19 mouse cellular contexts compared by ENCODE assay signal in the genomic region with DNA sequence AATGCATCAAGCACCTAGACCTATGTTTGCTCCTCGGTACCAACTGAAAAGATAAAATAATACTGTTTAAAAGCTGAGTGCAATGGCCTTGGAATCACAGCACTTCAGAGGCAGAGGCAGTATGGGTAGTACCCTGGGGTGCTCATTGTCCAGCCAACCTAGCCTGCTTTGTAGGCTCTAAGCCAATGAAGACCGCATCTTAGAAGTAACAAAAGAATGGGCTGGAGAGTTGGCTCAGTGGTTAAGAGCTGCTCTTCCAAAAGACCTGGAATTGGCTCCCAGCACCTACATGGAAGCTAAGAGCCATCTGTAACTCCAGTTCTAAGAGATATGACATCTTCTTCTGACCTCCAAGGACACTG.
DNase-seq lines count a peak whose midpoint lies in the region; ATAC-seq and TF ChIP-seq lines count a peak whose summit lies in the region.
"Had no signal": no experiment of that assay in that cellular context is flagged by ENCODE, and none has a peak within 500 bp of the region (broad histone marks: within the 10 kb centered on the region; RNA-seq: fewer than 3 reads in every experiment).

No protein-coding gene starts in this region.

- no peak overlapping the region for H3K4me3 ChIP-seq in heart, embryonic 11.5 days (ENCODE audit: low read depth, low read length)
- H3K4me3 ChIP-seq in hindbrain, embryonic 16.5 days (ENCODE audit: low read length): no peak overlapping the region
- no peak overlapping the region for H3K4me3 ChIP-seq in hindbrain, embryonic 11.5 days (ENCODE audit: low read depth, low read length)
- no peak overlapping the region for H3K4me3 ChIP-seq in lung, embryonic 15.5 days
- H3K4me3 ChIP-seq in myocyte: no peak overlapping the region
- H3K4me3 ChIP-seq: embryonic facial prominence, embryonic 13.5 days; forebrain, embryonic 15.5 days; limb, embryonic 13.5 days; liver, embryonic 13.5 days had no signal

- H3ac ChIP-seq in myocyte (ENCODE audit: control insufficient read depth, insufficient read length): no peak overlapping the region

- no peak for TF ChIP-seq POLR2A in myocyte (IDR thresholded peaks at IDR 0.05; ENCODE audit: insufficient read length, low read depth)

- H3K79me2 ChIP-seq in myocyte (ENCODE audit: control insufficient read depth, insufficient read depth): no peaks in the 10 kb centered on the region

- no peak for ATAC-seq in heart, embryonic 11.5 days (replicated peaks; ENCODE audit: insufficient number of reproducible peaks, low FRiP score, low TSS enrichment)
- peak; percentile 52; the same call in 1 of the 2 replicates for ATAC-seq in hindbrain, embryonic 16.5 days
- no peak for ATAC-seq in hindbrain, embryonic 11.5 days (ENCODE audit: low FRiP score)
- no peak for ATAC-seq in lung, embryonic 15.5 days (ENCODE audit: borderline replicate concordance, extremely low read depth, low FRiP score, low TSS enrichment)
- ATAC-seq: forebrain, embryonic 15.5 days; inflammation-experienced regulatory T-cells, adult 6 months had no signal

- H3K4me2 ChIP-seq in heart, embryonic 11.5 days: peak overlapping the region; percentile 23
- no peak overlapping the region for H3K4me2 ChIP-seq in hindbrain, embryonic 16.5 days (ENCODE audit: low read length)
- H3K4me2 ChIP-seq in hindbrain, embryonic 11.5 days (replicated peaks; ENCODE audit: low read depth, low read length): no peak overlapping the region
- H3K4me2 ChIP-seq in lung, embryonic 15.5 days: 0 out of 2 replicates have a peak overlapping the region, but pooled peaks have one; percentile 11
- H3K4me2 ChIP-seq in myocyte (ENCODE audit: low read depth): peak overlapping the region; percentile 67
- H3K4me2 ChIP-seq: embryonic facial prominence, embryonic 13.5 days; forebrain, embryonic 15.5 days; limb, embryonic 13.5 days; liver, embryonic 13.5 days had no signal

- H3K4me1 ChIP-seq in heart, embryonic 11.5 days (ENCODE audit: control insufficient read depth, insufficient read depth, low read length): peaks cover 14% of the 10 kb centered on the region
- no peaks in the 10 kb centered on the region for H3K4me1 ChIP-seq in hindbrain, embryonic 16.5 days (ENCODE audit: control insufficient read depth, insufficient read depth, low read depth, low read length)
- H3K4me1 ChIP-seq in hindbrain, embryonic 11.5 days (replicated peaks; ENCODE audit: control insufficient read depth, insufficient read depth, low read length): no peaks in the 10 kb centered on the region
- H3K4me1 ChIP-seq in lung, embryonic 15.5 days: peaks cover 32% of the 10 kb centered on the region
- H3K4me1 ChIP-seq: limb, embryonic 13.5 days; liver, embryonic 13.5 days had no signal

- H3K36me3 ChIP-seq in heart, embryonic 11.5 days (ENCODE audit: control insufficient read depth, insufficient read depth, low read length): no peaks in the 10 kb centered on the region
- H3K36me3 ChIP-seq in hindbrain, embryonic 16.5 days (ENCODE audit: control insufficient read depth, insufficient read depth, low read length): no peaks in the 10 kb centered on the region
- H3K36me3 ChIP-seq in hindbrain, embryonic 11.5 days (ENCODE audit: control insufficient read depth, insufficient read depth, low read length): no peaks in the 10 kb centered on the region
- no peaks in the 10 kb centered on the region for H3K36me3 ChIP-seq in lung, embryonic 15.5 days
- no peaks in the 10 kb centered on the region for H3K36me3 ChIP-seq in myocyte (ENCODE audit: control insufficient read depth, insufficient read depth)
- H3K36me3 ChIP-seq: embryonic facial prominence, embryonic 13.5 days; forebrain, embryonic 15.5 days; limb, embryonic 13.5 days; liver, embryonic 13.5 days had no signal

- WGBS in heart, embryonic 11.5 days (ENCODE audit: insufficient replicate concordance): 48% methylated on average over 2 of the region's 2 CpGs
- 64% methylated on average over 2 of the region's 2 CpGs for WGBS in hindbrain, embryonic 16.5 days
- WGBS in hindbrain, embryonic 11.5 days: 83% methylated on average over 2 of the region's 2 CpGs
- 38% methylated on average over 2 of the region's 2 CpGs for WGBS in lung, embryonic 15.5 days

- no peak overlapping the region; the same call in 1 of the 2 replicates for H3K9ac ChIP-seq in heart, embryonic 11.5 days (ENCODE audit: low read depth, low read length)
- H3K9ac ChIP-seq in hindbrain, embryonic 16.5 days (ENCODE audit: low read depth, low read length): no peak overlapping the region
- no peak overlapping the region for H3K9ac ChIP-seq in hindbrain, embryonic 11.5 days (ENCODE audit: low read depth, low read length)
- no peak overlapping the region for H3K9ac ChIP-seq in lung, embryonic 15.5 days
- H3K9ac ChIP-seq: embryonic facial prominence, embryonic 13.5 days; forebrain, embryonic 15.5 days; limb, embryonic 13.5 days; liver, embryonic 13.5 days had no signal

- H3K27me3 ChIP-seq in heart, embryonic 11.5 days (ENCODE audit: control insufficient read depth, insufficient read depth, low read length): no peaks in the 10 kb centered on the region
- H3K27me3 ChIP-seq in hindbrain, embryonic 16.5 days (replicated peaks; ENCODE audit: control insufficient read depth, insufficient read depth, low read length): no peaks in the 10 kb centered on the region
- no peaks in the 10 kb centered on the region for H3K27me3 ChIP-seq in hindbrain, embryonic 11.5 days (ENCODE audit: control insufficient read depth, insufficient read depth, low read length)
- H3K27me3 ChIP-seq in lung, embryonic 15.5 days: no peaks in the 10 kb centered on the region
- no peaks in the 10 kb centered on the region for H3K27me3 ChIP-seq in myocyte (ENCODE audit: control insufficient read depth, insufficient read depth, insufficient read length)
- H3K27me3 ChIP-seq: embryonic facial prominence, embryonic 13.5 days; forebrain, embryonic 15.5 days; limb, embryonic 13.5 days; liver, embryonic 13.5 days had no signal

- peak overlapping the region; percentile 68 for H3K27ac ChIP-seq in heart, embryonic 11.5 days (ENCODE audit: low read depth, low read length)
- peak overlapping the region; percentile 45 for H3K27ac ChIP-seq in hindbrain, embryonic 16.5 days (ENCODE audit: low read depth, low read length)
- no peak overlapping the region for H3K27ac ChIP-seq in hindbrain, embryonic 11.5 days (ENCODE audit: low read depth, low read length)
- H3K27ac ChIP-seq in lung, embryonic 15.5 days: peak overlapping the region; percentile 86
- H3K27ac ChIP-seq: embryonic facial prominence, embryonic 13.5 days; kidney, postnatal 0 days; limb, embryonic 13.5 days; liver, embryonic 13.5 days had no signal

- H3K9me3 ChIP-seq in heart, embryonic 11.5 days (replicated peaks; ENCODE audit: control insufficient read depth, low read length): no peaks in the 10 kb centered on the region
- no peaks in the 10 kb centered on the region for H3K9me3 ChIP-seq in hindbrain, embryonic 16.5 days (ENCODE audit: control insufficient read depth, low read length)
- H3K9me3 ChIP-seq in hindbrain, embryonic 11.5 days (ENCODE audit: control insufficient read depth, low read length): no peaks in the 10 kb centered on the region
- no peaks in the 10 kb centered on the region for H3K9me3 ChIP-seq in lung, embryonic 15.5 days
- H3K9me3 ChIP-seq: embryonic facial prominence, embryonic 13.5 days; forebrain, embryonic 15.5 days; liver, embryonic 13.5 days had no signal

- DNase-seq in heart, adult 18-20 months: no peak
- DNase-seq in hindbrain, embryonic 11.5 days (ENCODE audit: low spot score): no peak
- DNase-seq in lung, postnatal 36 days: no peak
- no peak for DNase-seq in embryo, embryonic 10.5 days (ENCODE audit: low spot score)
- DNase-seq: adrenal gland, postnatal 36 days; B cell, adult 2 months; gastrocnemius, postnatal 25 days; liver, embryonic 13.5 days; retina, postnatal 1 day; thymus, postnatal 36 days had no signal

TF ChIP-seq in myocyte, 11 proteins besides CTCF, POLR2A, EP300 and RAD21:
- no peak for TF ChIP-seq TCF12 (IDR thresholded peaks at IDR 0.05; ENCODE audit: insufficient read depth, poor library complexity, severe bottlenecking)
- TF ChIP-seq USF1 (IDR thresholded peaks at IDR 0.05; ENCODE audit: low read depth): no peak
- TF ChIP-seq POLR2AphosphoS2 (IDR thresholded peaks at IDR 0.05; ENCODE audit: insufficient read length, low read depth): no peak
- TF ChIP-seq E2F4 (IDR thresholded peaks at IDR 0.05; ENCODE audit: insufficient read depth): no peak
- no peak for TF ChIP-seq MYOD1 (IDR thresholded peaks at IDR 0.05; ENCODE audit: control insufficient read depth in 1 of 3, insufficient read length in 2 of 3, low read depth in 2 of 3)
- no peak for TF ChIP-seq MYOG (IDR thresholded peaks at IDR 0.05; ENCODE audit: control insufficient read depth in 1 of 3, insufficient read depth in 1 of 3, insufficient read length in 2 of 3, low read depth in 2 of 3)
- TF ChIP-seq SRF (IDR thresholded peaks at IDR 0.05; ENCODE audit: control insufficient read depth, insufficient read length, low read depth): no peak
TF ChIP-seq in myocyte: peak in this region for 0.

Comparison
In these comparisons a context has a peak if more than half of its experiments do, and no peak if none do; other contexts are left out.
1. H3K4me2 ChIP-seq: peak in heart, embryonic 11.5 days (single experiment), lung, embryonic 15.5 days (single experiment) and myocyte (single experiment); none in hindbrain, embryonic 16.5 days (single experiment) and hindbrain, embryonic 11.5 days (single experiment).